Mouse (Mus musculus): ENCODE data around the gene Tmem230. TPM values are rescaled to one million over a fixed set of nuclear protein-coding genes. Genes with fewer than 3 reads are reported as not detected.
A peak's percentile ranks its signal among the peaks of the same experiment; 100 is the strongest.
"Not testable (repeated sequence)": the region's sequence is repeated elsewhere in the genome, so short reads cannot be mapped to it uniquely, and the experiment has no call there.

Gene Tmem230
- polyA plus RNA-seq, 1 experiment from 2014 or later: 45.3 TPM

GRCm38 (mm10) chr2:132240457-132240856 is 7.2 kb downstream of the Tmem230 start:
- H3K4me2 ChIP-seq (ENCODE audit: low read depth, low read length); H3K36me3 ChIP-seq (ENCODE audit: control insufficient read depth, insufficient read depth, low read length); H3K9me3 ChIP-seq (ENCODE audit: control insufficient read depth, low read length); H3K4me3 ChIP-seq (ENCODE audit: low read length); H3K27me3 ChIP-seq (ENCODE audit: control insufficient read depth, insufficient read depth, low read depth, low read length); H3K4me1 ChIP-seq (replicated peaks; ENCODE audit: control insufficient read depth, insufficient read depth, low read length); H3K27ac ChIP-seq (ENCODE audit: low read length); ATAC-seq (ENCODE audit: low read depth); H3K9ac ChIP-seq (ENCODE audit: low read length): not testable (repeated sequence)
- WGBS: 23% methylated on average over 7 of the region's 10 CpGs

- H3K4me2 ChIP-seq (ENCODE audit: low read depth, low read length); H3K9ac ChIP-seq (ENCODE audit: low read length); H3K4me3 ChIP-seq (ENCODE audit: low read length); H3K27me3 ChIP-seq (ENCODE audit: control insufficient read depth, insufficient read depth, low read depth, low read length); H3K9me3 ChIP-seq (ENCODE audit: control insufficient read depth, low read length); ATAC-seq (ENCODE audit: low read depth); H3K4me1 ChIP-seq (replicated peaks; ENCODE audit: control insufficient read depth, insufficient read depth, low read length); H3K27ac ChIP-seq (ENCODE audit: low read length); H3K36me3 ChIP-seq (ENCODE audit: control insufficient read depth, insufficient read depth, low read length): not testable (repeated sequence)
- 81% methylated on average over 3 of the region's 3 CpGs for WGBS
These were observed 8.2 kb downstream of the Tmem230 start for GRCm38 (mm10) chr2:132239434-132239833.

- Histone ChIP-seq H3K4me2 (ENCODE audit: low read depth, low read length) (no peak overlapping the region), H3K9me3 (ENCODE audit: control insufficient read depth, low read length) (no peaks in the 10 kb centered on the region), H3K27ac (ENCODE audit: low read length) (no peak overlapping the region), H3K36me3 (ENCODE audit: control insufficient read depth, insufficient read depth, low read length) (no peaks in the 10 kb centered on the region), H3K27me3 (ENCODE audit: control insufficient read depth, insufficient read depth, low read depth, low read length) (no peaks in the 10 kb centered on the region), H3K9ac (ENCODE audit: low read length) (no peak overlapping the region), H3K4me3 (ENCODE audit: low read length) (no peak overlapping the region), H3K4me1 (replicated peaks; ENCODE audit: control insufficient read depth, insufficient read depth, low read length) (peaks cover 2% of the 10 kb centered on the region; the same call in 1 of the 2 replicates)
- WGBS: 59% methylated on average over 7 of the region's 7 CpGs
- ATAC-seq (ENCODE audit: low read depth): no peak
These were observed 11.6 kb downstream of the Tmem230 start for GRCm38 (mm10) chr2:132235975-132236374.

GRCm38 (mm10) chr2:132235291-132235690 is 12.3 kb downstream of the Tmem230 start:
- WGBS: 37% methylated on average over 2 of the region's 2 CpGs
- no peaks in the 10 kb centered on the region for H3K9me3 ChIP-seq (ENCODE audit: control insufficient read depth, low read length)
- H3K4me2 ChIP-seq (ENCODE audit: low read depth, low read length): no peak overlapping the region
- no peak overlapping the region for H3K9ac ChIP-seq (ENCODE audit: low read length)
- no peak overlapping the region for H3K4me3 ChIP-seq (ENCODE audit: low read length)
- no peaks in the 10 kb centered on the region for H3K36me3 ChIP-seq (ENCODE audit: control insufficient read depth, insufficient read depth, low read length)
- no peak for ATAC-seq (ENCODE audit: low read depth)
- no peaks in the 10 kb centered on the region for H3K27me3 ChIP-seq (ENCODE audit: control insufficient read depth, insufficient read depth, low read depth, low read length)
- H3K4me1 ChIP-seq (replicated peaks; ENCODE audit: control insufficient read depth, insufficient read depth, low read length): peaks cover 2% of the 10 kb centered on the region; the same call in 1 of the 2 replicates
- H3K27ac ChIP-seq (ENCODE audit: low read length): no peak overlapping the region

- H3K27ac ChIP-seq (ENCODE audit: low read length): no peak overlapping the region
- H3K4me3 ChIP-seq (ENCODE audit: low read length): no peak overlapping the region
- no peaks in the 10 kb centered on the region for H3K27me3 ChIP-seq (ENCODE audit: control insufficient read depth, insufficient read depth, low read depth, low read length)
- no peaks in the 10 kb centered on the region for H3K36me3 ChIP-seq (ENCODE audit: control insufficient read depth, insufficient read depth, low read length)
- H3K9me3 ChIP-seq (ENCODE audit: control insufficient read depth, low read length): no peaks in the 10 kb centered on the region
- no peak overlapping the region for H3K9ac ChIP-seq (ENCODE audit: low read length)
- 0 out of 2 replicates have a peak, but pooled peaks have one; percentile 15 for ATAC-seq (ENCODE audit: low read depth)
- H3K4me2 ChIP-seq (ENCODE audit: low read depth, low read length): no peak overlapping the region
- peaks cover 2% of the 10 kb centered on the region; the same call in 1 of the 2 replicates for H3K4me1 ChIP-seq (replicated peaks; ENCODE audit: control insufficient read depth, insufficient read depth, low read length)
- WGBS: 38% methylated on average over 16 of the region's 16 CpGs
These were observed 13.4 kb downstream of the Tmem230 start for GRCm38 (mm10) chr2:132233985-132234765.

- no peak for ATAC-seq (ENCODE audit: low read depth)
- Histone ChIP-seq H3K36me3 (ENCODE audit: control insufficient read depth, insufficient read depth, low read length) (no peaks in the 10 kb centered on the region), H3K27ac (ENCODE audit: low read length) (no peak overlapping the region), H3K4me1 (replicated peaks; ENCODE audit: control insufficient read depth, insufficient read depth, low read length) (peaks cover 2% of the 10 kb centered on the region; the same call in 1 of the 2 replicates), H3K4me2 (ENCODE audit: low read depth, low read length) (no peak overlapping the region), H3K9me3 (ENCODE audit: control insufficient read depth, low read length) (no peaks in the 10 kb centered on the region), H3K9ac (ENCODE audit: low read length) (no peak overlapping the region), H3K4me3 (ENCODE audit: low read length) (no peak overlapping the region), H3K27me3 (ENCODE audit: control insufficient read depth, insufficient read depth, low read depth, low read length) (no peaks in the 10 kb centered on the region)
- WGBS: 95% methylated on average over 3 of the region's 3 CpGs
These were observed 15.1 kb downstream of the Tmem230 start for GRCm38 (mm10) chr2:132232413-132232945.

GRCm38 (mm10) chr2:132224359-132224758 is 23.2 kb downstream of the Tmem230 start:
- Histone ChIP-seq H3K4me2 (ENCODE audit: low read depth, low read length) (no peak overlapping the region), H3K4me1 (replicated peaks; ENCODE audit: control insufficient read depth, insufficient read depth, low read length) (no peaks in the 10 kb centered on the region), H3K36me3 (ENCODE audit: control insufficient read depth, insufficient read depth, low read length) (no peaks in the 10 kb centered on the region), H3K27ac (ENCODE audit: low read length) (no peak overlapping the region), H3K4me3 (ENCODE audit: low read length) (no peak overlapping the region), H3K9ac (ENCODE audit: low read length) (no peak overlapping the region), H3K27me3 (ENCODE audit: control insufficient read depth, insufficient read depth, low read depth, low read length) (no peaks in the 10 kb centered on the region), H3K9me3 (ENCODE audit: control insufficient read depth, low read length) (no peaks in the 10 kb centered on the region)
- WGBS: 78% methylated on average over 4 of the region's 4 CpGs
- ATAC-seq (ENCODE audit: low read depth): no peak

GRCm38 (mm10) chr2:132221611-132222073 is 26.0 kb downstream of the Tmem230 start:
- no peaks in the 10 kb centered on the region for H3K9me3 ChIP-seq (ENCODE audit: control insufficient read depth, low read length)
- no peaks in the 10 kb centered on the region for H3K27me3 ChIP-seq (ENCODE audit: control insufficient read depth, insufficient read depth, low read depth, low read length)
- 36% methylated on average over 11 of the region's 11 CpGs for WGBS
- no peak overlapping the region for H3K9ac ChIP-seq (ENCODE audit: low read length)
- H3K27ac ChIP-seq (ENCODE audit: low read length): no peak overlapping the region
- no peaks in the 10 kb centered on the region for H3K4me1 ChIP-seq (replicated peaks; ENCODE audit: control insufficient read depth, insufficient read depth, low read length)
- ATAC-seq (ENCODE audit: low read depth): no peak
- H3K4me2 ChIP-seq (ENCODE audit: low read depth, low read length): no peak overlapping the region
- H3K4me3 ChIP-seq (ENCODE audit: low read length): no peak overlapping the region
- H3K36me3 ChIP-seq (ENCODE audit: control insufficient read depth, insufficient read depth, low read length): no peaks in the 10 kb centered on the region

GRCm38 (mm10) chr2:132211995-132212656 is 35.5 kb downstream of the Tmem230 start:
- Histone ChIP-seq H3K9ac (ENCODE audit: low read length) (no peak overlapping the region), H3K27ac (ENCODE audit: low read length) (no peak overlapping the region), H3K36me3 (ENCODE audit: control insufficient read depth, insufficient read depth, low read length) (no peaks in the 10 kb centered on the region), H3K4me1 (replicated peaks; ENCODE audit: control insufficient read depth, insufficient read depth, low read length) (no peaks in the 10 kb centered on the region), H3K27me3 (ENCODE audit: control insufficient read depth, insufficient read depth, low read depth, low read length) (no peaks in the 10 kb centered on the region), H3K4me3 (ENCODE audit: low read length) (no peak overlapping the region), H3K4me2 (ENCODE audit: low read depth, low read length) (no peak overlapping the region), H3K9me3 (ENCODE audit: control insufficient read depth, low read length) (no peaks in the 10 kb centered on the region)
- ATAC-seq (ENCODE audit: low read depth): peak; percentile 65
- 72% methylated on average over 5 of the region's 5 CpGs for WGBS

Data from lung, embryonic 16.5 days (tissue).